Mouse (Mus musculus) C2C12 (cell line): ENCODE measurements at regions not wholly inside any gene's neighbourhood (a gene's known extent, or its start where the extent isn't known, plus 50 kb on each side); places are given as distances from the start of the nearest gene placed in this dataset.

Experiments used
- CTCF ChIP-seq: IDR thresholded peaks from one replicate; pipeline ENCODE4 v1.5.1; 2011; ENCODE audit not compliant: control insufficient read depth, insufficient read depth, insufficient read length
- MAX ChIP-seq: IDR thresholded peaks from one replicate; pipeline ENCODE4 v1.6.1; 2011; ENCODE audit warnings: mild to moderate bottlenecking, control low read depth
- MYOD1 ChIP-seq: IDR thresholded peaks from one replicate; pipeline ENCODE4 v1.6.1; 2011; ENCODE audit warnings: low read depth; ENCODE audit not compliant: control insufficient read depth, insufficient read length
- USF1 ChIP-seq: IDR thresholded peaks from one replicate; pipeline ENCODE4 v1.6.1; 2011; ENCODE audit warnings: low read depth, mild to moderate bottlenecking, control low read depth, moderate library complexity

DNA sequence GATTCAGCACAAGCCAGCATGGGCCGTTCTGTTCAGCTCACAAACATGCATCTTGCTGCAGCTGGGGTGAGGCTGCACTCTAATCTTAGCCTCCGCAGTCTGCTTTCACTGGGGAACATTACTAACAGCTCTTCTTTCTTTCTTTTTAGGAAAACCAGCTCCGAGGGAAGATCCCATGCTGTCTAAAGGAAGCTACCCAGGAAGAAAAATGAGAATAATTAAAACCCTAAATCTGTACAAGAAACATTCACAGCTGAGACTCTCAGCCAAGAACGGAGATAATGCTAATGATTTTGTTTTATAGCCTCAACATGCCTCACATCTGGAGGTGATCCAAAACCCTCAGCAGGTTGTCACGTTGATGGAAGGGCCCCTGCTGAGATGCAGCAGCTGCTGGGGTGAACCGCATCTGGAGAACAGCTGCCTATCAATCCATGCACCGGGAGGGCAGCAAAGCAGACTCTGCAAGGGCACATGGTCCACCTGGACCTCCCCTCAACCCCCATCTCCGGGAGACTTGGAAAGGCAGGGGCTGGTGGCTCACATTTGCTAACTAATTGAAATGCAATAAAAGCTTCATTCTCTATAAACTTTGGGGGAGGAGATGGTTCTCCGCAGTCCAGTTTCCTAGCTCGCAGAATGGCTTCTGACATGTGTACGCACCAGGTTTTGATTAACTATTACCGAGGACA is 359.3 kb downstream of the Synb start:
- no peak for TF ChIP-seq CTCF
- no peak for TF ChIP-seq MAX
- no peak for TF ChIP-seq USF1
- TF ChIP-seq MYOD1: peak; percentile 97
